Mouse (Mus musculus) gonadal fat pad, adult 2 months (tissue): ENCODE measurements around the gene Cntn4. TPM values are rescaled to one million over a fixed set of nuclear protein-coding genes. Genes with fewer than 3 reads are reported as not detected.

Experiments
- DNase-seq: peaks from one replicate; pipeline ENCODE4 v3.0.0-alpha.2; 2012; ENCODE audit warnings: low read depth
- polyA plus RNA-seq: library from polyadenylated mRNA; depleted of rRNA; stranded (reverse); fragments of >200 nt; gene quantifications from 2 replicates; pipeline ENCODE4 v1.2.3, GENCODE M21; 2012

The Cntn4 gene
- polyA plus RNA-seq, 1 experiment, result not detected

GRCm38 (mm10) chr6:106458166-106458565, 780.7 kb downstream of the Cntn4 start:
- DNase-seq, result no peak

- DNase-seq, result no peak
Observed at GRCm38 (mm10) chr6:106462403-106462802, 784.9 kb downstream of the Cntn4 start.

GRCm38 (mm10) chr6:106463857-106464256, 786.4 kb downstream of the Cntn4 start:
- DNase-seq, result no peak

- no peak for DNase-seq
Observed at GRCm38 (mm10) chr6:106465766-106466165, 788.3 kb downstream of the Cntn4 start.

- DNase-seq, result no peak
Observed at GRCm38 (mm10) chr6:106466267-106467029, 789.0 kb downstream of the Cntn4 start.

- DNase-seq, result no peak
Observed at GRCm38 (mm10) chr6:106471840-106472608, 794.6 kb downstream of the Cntn4 start.

GRCm38 (mm10) chr6:106473871-106474270, 796.4 kb downstream of the Cntn4 start:
- no peak for DNase-seq

GRCm38 (mm10) chr6:106481533-106481932, 804.1 kb downstream of the Cntn4 start:
- no peak for DNase-seq

GRCm38 (mm10) chr6:106496303-106496702, 818.8 kb downstream of the Cntn4 start:
- DNase-seq, result no peak

GRCm38 (mm10) chr6:106499166-106499565, 821.7 kb downstream of the Cntn4 start:
- DNase-seq, result no peak

GRCm38 (mm10) chr6:106503961-106504360, 826.5 kb downstream of the Cntn4 start:
- no peak for DNase-seq

- DNase-seq, result no peak
Observed at GRCm38 (mm10) chr6:106520367-106520766, 842.9 kb downstream of the Cntn4 start.

GRCm38 (mm10) chr6:106543500-106543899, 866.0 kb downstream of the Cntn4 start:
- DNase-seq, result no peak

GRCm38 (mm10) chr6:106561649-106562048, 884.2 kb downstream of the Cntn4 start:
- DNase-seq, result no peak

- no peak for DNase-seq
Observed at GRCm38 (mm10) chr6:106565316-106565715, 887.9 kb downstream of the Cntn4 start.

GRCm38 (mm10) chr6:106565769-106566459, 888.5 kb downstream of the Cntn4 start:
- DNase-seq, result no peak

- DNase-seq, result no peak
Observed at GRCm38 (mm10) chr6:106566929-106567621, 889.6 kb downstream of the Cntn4 start.

- no peak for DNase-seq
Observed at GRCm38 (mm10) chr6:106580124-106580523, 902.7 kb downstream of the Cntn4 start.

GRCm38 (mm10) chr6:106593756-106594155, 916.3 kb downstream of the Cntn4 start:
- DNase-seq, result no peak

- no peak for DNase-seq
Observed at GRCm38 (mm10) chr6:106617081-106617480, 939.6 kb downstream of the Cntn4 start.

GRCm38 (mm10) chr6:106621188-106621749, 943.8 kb downstream of the Cntn4 start:
- DNase-seq, result no peak
